Mouse (Mus musculus): Measurements from ENCODE around the gene Arl15. TPM values are rescaled to one million over a fixed set of nuclear protein-coding genes. Genes with fewer than 3 reads are reported as not detected.

Arl15 gene
- polyA plus RNA-seq, 1 experiment from 2014 or later, result 8.6 TPM

- Histone ChIP-seq H3K36me3 (ENCODE audit: control insufficient read depth, insufficient read depth, low read length) (no peaks in the 10 kb centered on the region), H3K4me1 (replicated peaks; ENCODE audit: control insufficient read depth, insufficient read depth, low read length) (no peaks in the 10 kb centered on the region), H3K9me3 (ENCODE audit: control insufficient read depth, low read length) (no peaks in the 10 kb centered on the region), H3K9ac (ENCODE audit: low read length) (no peak overlapping the region), H3K4me2 (ENCODE audit: low read length) (no peak overlapping the region), H3K27me3 (replicated peaks; ENCODE audit: control insufficient read depth, insufficient read depth, low read length) (no peaks in the 10 kb centered on the region), H3K4me3 (ENCODE audit: low read depth, low read length) (no peak overlapping the region), H3K27ac (ENCODE audit: low read depth) (no peak overlapping the region)
- no peak for DNase-seq (ENCODE audit: low spot score)
- WGBS, result 78% methylated on average over 15 of the region's 15 CpGs
- ATAC-seq (replicated peaks; ENCODE audit: low FRiP score, low TSS enrichment, low read depth), result 0 out of 2 replicates have a peak, but pooled peaks have one; percentile 40
Measured at GRCm38 (mm10) chr13:113917868-113918411, 123.6 kb downstream of the Arl15 start.

- WGBS, result 91% methylated on average over 7 of the region's 7 CpGs
- no peaks in the 10 kb centered on the region for H3K9me3 ChIP-seq (ENCODE audit: control insufficient read depth, low read length)
- ATAC-seq (replicated peaks; ENCODE audit: low FRiP score, low TSS enrichment, low read depth) (no peak), DNase-seq (ENCODE audit: low spot score) (no peak)
- no peaks in the 10 kb centered on the region for H3K36me3 ChIP-seq (ENCODE audit: control insufficient read depth, insufficient read depth, low read length)
- no peaks in the 10 kb centered on the region for H3K27me3 ChIP-seq (replicated peaks; ENCODE audit: control insufficient read depth, insufficient read depth, low read length)
- no peak overlapping the region for H3K27ac ChIP-seq (ENCODE audit: low read depth)
- H3K9ac ChIP-seq (ENCODE audit: low read length), result no peak overlapping the region
- no peak overlapping the region for H3K4me3 ChIP-seq (ENCODE audit: low read depth, low read length)
- no peaks in the 10 kb centered on the region for H3K4me1 ChIP-seq (replicated peaks; ENCODE audit: control insufficient read depth, insufficient read depth, low read length)
- no peak overlapping the region for H3K4me2 ChIP-seq (ENCODE audit: low read length)
Measured at GRCm38 (mm10) chr13:113918668-113919067, 124.4 kb downstream of the Arl15 start.

- no peak overlapping the region for H3K9ac ChIP-seq (ENCODE audit: low read length)
- no peaks in the 10 kb centered on the region for H3K27me3 ChIP-seq (replicated peaks; ENCODE audit: control insufficient read depth, insufficient read depth, low read length)
- H3K9me3 ChIP-seq (ENCODE audit: control insufficient read depth, low read length), result no peaks in the 10 kb centered on the region
- no peaks in the 10 kb centered on the region for H3K36me3 ChIP-seq (ENCODE audit: control insufficient read depth, insufficient read depth, low read length)
- 90% methylated on average over 4 of the region's 4 CpGs for WGBS
- no peak overlapping the region for H3K4me3 ChIP-seq (ENCODE audit: low read depth, low read length)
- no peak overlapping the region for H3K27ac ChIP-seq (ENCODE audit: low read depth)
- ATAC-seq (replicated peaks; ENCODE audit: low FRiP score, low TSS enrichment, low read depth) (no peak), DNase-seq (ENCODE audit: low spot score) (no peak)
- H3K4me2 ChIP-seq (ENCODE audit: low read length), result no peak overlapping the region
- H3K4me1 ChIP-seq (replicated peaks; ENCODE audit: control insufficient read depth, insufficient read depth, low read length), result no peaks in the 10 kb centered on the region
Measured at GRCm38 (mm10) chr13:113935697-113936096, 141.4 kb downstream of the Arl15 start.

- Histone ChIP-seq H3K9me3 (ENCODE audit: control insufficient read depth, low read length) (no peaks in the 10 kb centered on the region), H3K4me3 (ENCODE audit: low read depth, low read length) (no peak overlapping the region), H3K4me2 (ENCODE audit: low read length) (no peak overlapping the region), H3K4me1 (replicated peaks; ENCODE audit: control insufficient read depth, insufficient read depth, low read length) (no peaks in the 10 kb centered on the region), H3K9ac (ENCODE audit: low read length) (no peak overlapping the region), H3K27ac (ENCODE audit: low read depth) (no peak overlapping the region), H3K27me3 (replicated peaks; ENCODE audit: control insufficient read depth, insufficient read depth, low read length) (no peaks in the 10 kb centered on the region), H3K36me3 (ENCODE audit: control insufficient read depth, insufficient read depth, low read length) (no peaks in the 10 kb centered on the region)
- ATAC-seq (replicated peaks; ENCODE audit: low FRiP score, low TSS enrichment, low read depth), result no peak
- DNase-seq (ENCODE audit: low spot score), result no peak
- 92% methylated on average over 5 of the region's 5 CpGs for WGBS
Measured at GRCm38 (mm10) chr13:113937231-113937630, 142.9 kb downstream of the Arl15 start.

GRCm38 (mm10) chr13:113938561-113938960 is 144.3 kb downstream of the Arl15 start:
- no peak overlapping the region for H3K9ac ChIP-seq (ENCODE audit: low read length)

GRCm38 (mm10) chr13:113939097-113939496 is 144.8 kb downstream of the Arl15 start:
- ATAC-seq (replicated peaks; ENCODE audit: low FRiP score, low TSS enrichment, low read depth), result no peak
- H3K36me3 ChIP-seq (ENCODE audit: control insufficient read depth, insufficient read depth, low read length), result no peaks in the 10 kb centered on the region
- H3K27ac ChIP-seq (ENCODE audit: low read depth), result no peak overlapping the region
- no peak overlapping the region for H3K4me2 ChIP-seq (ENCODE audit: low read length)
- H3K4me3 ChIP-seq (ENCODE audit: low read depth, low read length), result no peak overlapping the region
- 83% methylated on average over 10 of the region's 10 CpGs for WGBS
- no peaks in the 10 kb centered on the region for H3K9me3 ChIP-seq (ENCODE audit: control insufficient read depth, low read length)
- DNase-seq (ENCODE audit: low spot score), result no peak
- H3K9ac ChIP-seq (ENCODE audit: low read length), result no peak overlapping the region
- no peaks in the 10 kb centered on the region for H3K4me1 ChIP-seq (replicated peaks; ENCODE audit: control insufficient read depth, insufficient read depth, low read length)
- H3K27me3 ChIP-seq (replicated peaks; ENCODE audit: control insufficient read depth, insufficient read depth, low read length), result no peaks in the 10 kb centered on the region

More at GRCm38 (mm10) chr13:113938561-113938960, 144.3 kb downstream of the Arl15 start:
- Histone ChIP-seq H3K4me1 (replicated peaks; ENCODE audit: control insufficient read depth, insufficient read depth, low read length) (no peaks in the 10 kb centered on the region), H3K36me3 (ENCODE audit: control insufficient read depth, insufficient read depth, low read length) (no peaks in the 10 kb centered on the region), H3K9me3 (ENCODE audit: control insufficient read depth, low read length) (no peaks in the 10 kb centered on the region), H3K27me3 (replicated peaks; ENCODE audit: control insufficient read depth, insufficient read depth, low read length) (no peaks in the 10 kb centered on the region), H3K4me2 (ENCODE audit: low read length) (no peak overlapping the region), H3K4me3 (ENCODE audit: low read depth, low read length) (no peak overlapping the region), H3K27ac (ENCODE audit: low read depth) (no peak overlapping the region)
- 87% methylated on average over 9 of the region's 9 CpGs for WGBS
- DNase-seq (ENCODE audit: low spot score) (no peak), ATAC-seq (replicated peaks; ENCODE audit: low FRiP score, low TSS enrichment, low read depth) (no peak)

- Histone ChIP-seq H3K4me1 (replicated peaks; ENCODE audit: control insufficient read depth, insufficient read depth, low read length) (no peaks in the 10 kb centered on the region), H3K36me3 (ENCODE audit: control insufficient read depth, insufficient read depth, low read length) (no peaks in the 10 kb centered on the region), H3K4me3 (ENCODE audit: low read depth, low read length) (no peak overlapping the region), H3K27ac (ENCODE audit: low read depth) (no peak overlapping the region), H3K27me3 (replicated peaks; ENCODE audit: control insufficient read depth, insufficient read depth, low read length) (no peaks in the 10 kb centered on the region), H3K9me3 (ENCODE audit: control insufficient read depth, low read length) (no peaks in the 10 kb centered on the region), H3K9ac (ENCODE audit: low read length) (no peak overlapping the region), H3K4me2 (ENCODE audit: low read length) (no peak overlapping the region)
- ATAC-seq (replicated peaks; ENCODE audit: low FRiP score, low TSS enrichment, low read depth) (no peak), DNase-seq (ENCODE audit: low spot score) (no peak)
- 69% methylated on average over 3 of the region's 3 CpGs for WGBS
Measured at GRCm38 (mm10) chr13:113939681-113940080, 145.4 kb downstream of the Arl15 start.

- DNase-seq (ENCODE audit: low spot score) (no peak), ATAC-seq (replicated peaks; ENCODE audit: low FRiP score, low TSS enrichment, low read depth) (no peak)
- Histone ChIP-seq H3K27ac (ENCODE audit: low read depth) (no peak overlapping the region), H3K4me2 (ENCODE audit: low read length) (no peak overlapping the region), H3K27me3 (replicated peaks; ENCODE audit: control insufficient read depth, insufficient read depth, low read length) (no peaks in the 10 kb centered on the region), H3K4me3 (ENCODE audit: low read depth, low read length) (no peak overlapping the region), H3K4me1 (replicated peaks; ENCODE audit: control insufficient read depth, insufficient read depth, low read length) (no peaks in the 10 kb centered on the region), H3K9ac (ENCODE audit: low read length) (no peak overlapping the region), H3K36me3 (ENCODE audit: control insufficient read depth, insufficient read depth, low read length) (no peaks in the 10 kb centered on the region), H3K9me3 (ENCODE audit: control insufficient read depth, low read length) (no peaks in the 10 kb centered on the region)
- 90% methylated on average over 7 of the region's 7 CpGs for WGBS
Measured at GRCm38 (mm10) chr13:113940151-113940550, 145.8 kb downstream of the Arl15 start.

- no peaks in the 10 kb centered on the region for H3K36me3 ChIP-seq (ENCODE audit: control insufficient read depth, insufficient read depth, low read length)
- H3K27me3 ChIP-seq (replicated peaks; ENCODE audit: control insufficient read depth, insufficient read depth, low read length), result no peaks in the 10 kb centered on the region
- DNase-seq (ENCODE audit: low spot score), result no peak
- 62% methylated on average over 3 of the region's 3 CpGs for WGBS
- no peak for ATAC-seq (replicated peaks; ENCODE audit: low FRiP score, low TSS enrichment, low read depth)
- H3K9me3 ChIP-seq (ENCODE audit: control insufficient read depth, low read length), result no peaks in the 10 kb centered on the region
- no peak overlapping the region for H3K9ac ChIP-seq (ENCODE audit: low read length)
- H3K4me3 ChIP-seq (ENCODE audit: low read depth, low read length), result no peak overlapping the region
- H3K27ac ChIP-seq (ENCODE audit: low read depth), result no peak overlapping the region
- no peak overlapping the region for H3K4me2 ChIP-seq (ENCODE audit: low read length)
- H3K4me1 ChIP-seq (replicated peaks; ENCODE audit: control insufficient read depth, insufficient read depth, low read length), result no peaks in the 10 kb centered on the region
Measured at GRCm38 (mm10) chr13:113941943-113942342, 147.6 kb downstream of the Arl15 start.

Measured in intestine, embryonic 14.5 days (tissue).